Mouse (Mus musculus): ENCODE measurements around the gene Mrtfa. TPM values are rescaled to one million over a fixed set of nuclear protein-coding genes. Genes with fewer than 3 reads are reported as not detected.

Mrtfa gene
- polyA plus RNA-seq, 1 experiment from 2014 or later = 25.7 TPM

DNA sequence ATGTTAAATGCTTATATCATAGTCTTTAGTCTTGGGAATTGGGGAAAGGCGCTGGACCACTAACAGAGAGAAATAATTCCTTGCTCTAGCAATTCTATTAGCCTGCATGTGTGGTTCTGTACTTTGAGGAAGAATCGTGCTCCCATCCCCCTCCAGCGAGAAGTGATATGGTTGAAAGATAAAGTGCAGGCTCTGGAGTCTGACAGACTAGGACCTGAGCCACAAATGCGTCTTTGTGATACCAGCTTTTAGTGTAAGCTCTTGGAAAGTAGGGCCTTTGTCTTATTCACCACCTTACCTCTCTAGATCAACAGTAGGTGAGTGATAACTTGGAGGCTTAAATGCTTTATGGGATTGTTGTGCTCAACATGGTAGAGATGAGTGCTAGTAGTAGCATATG lies 209.4 kb downstream of the Mrtfa start:
- ATAC-seq (ENCODE audit: low FRiP score) = no peak
- WGBS = 91% methylated on average over 4 of the region's 4 CpGs
- Histone ChIP-seq H3K4me2 (no peak overlapping the region), H3K4me1 (peaks cover 9% of the 10 kb centered on the region), H3K27ac (no peak overlapping the region), H3K9ac (no peak overlapping the region), H3K9me3 (no peaks in the 10 kb centered on the region), H3K36me3 (replicated peaks) (no peaks in the 10 kb centered on the region), H3K27me3 (no peaks in the 10 kb centered on the region), H3K4me3 (replicated peaks) (no peak overlapping the region)

- no peak overlapping the region for H3K4me3 ChIP-seq (replicated peaks)
- H3K27me3 ChIP-seq = no peaks in the 10 kb centered on the region
- H3K27ac ChIP-seq = no peak overlapping the region
- ATAC-seq (ENCODE audit: low FRiP score) = no peak
- peaks cover 9% of the 10 kb centered on the region for H3K4me1 ChIP-seq
- no peak overlapping the region for H3K9ac ChIP-seq
- H3K36me3 ChIP-seq (replicated peaks) = no peaks in the 10 kb centered on the region
- no peak overlapping the region for H3K4me2 ChIP-seq
- H3K9me3 ChIP-seq = no peaks in the 10 kb centered on the region
- 91% methylated on average over 4 of the region's 4 CpGs for WGBS
These were observed 210.9 kb downstream of the Mrtfa start for GRCm38 (mm10) chr15:80979611-80980010.

GRCm38 (mm10) chr15:80977620-80978334 lies 212.8 kb downstream of the Mrtfa start, which contains the start of gene Sgsm3:
TSS of gene Sgsm3 (plus strand) at chr15:80977765.
- H3K4me1 ChIP-seq = peaks cover 9% of the 10 kb centered on the region
- no peaks in the 10 kb centered on the region for H3K36me3 ChIP-seq (replicated peaks)
- H3K4me2 ChIP-seq = peak within 1 kb of the TSS; percentile 78
- peak within 1 kb of the TSS; percentile 75 for H3K9ac ChIP-seq
- peak; percentile 95 for ATAC-seq (ENCODE audit: low FRiP score)
- no peaks in the 10 kb centered on the region for H3K9me3 ChIP-seq
- H3K4me3 ChIP-seq (replicated peaks) = peak within 1 kb of the TSS; percentile 88
- no peaks in the 10 kb centered on the region for H3K27me3 ChIP-seq
- H3K27ac ChIP-seq = peak within 1 kb of the TSS; percentile 56; the same call in 1 of the 2 replicates
- under 1% methylated on average over 47 of the region's 67 CpGs for whole genome bisulfite sequencing

DNA sequence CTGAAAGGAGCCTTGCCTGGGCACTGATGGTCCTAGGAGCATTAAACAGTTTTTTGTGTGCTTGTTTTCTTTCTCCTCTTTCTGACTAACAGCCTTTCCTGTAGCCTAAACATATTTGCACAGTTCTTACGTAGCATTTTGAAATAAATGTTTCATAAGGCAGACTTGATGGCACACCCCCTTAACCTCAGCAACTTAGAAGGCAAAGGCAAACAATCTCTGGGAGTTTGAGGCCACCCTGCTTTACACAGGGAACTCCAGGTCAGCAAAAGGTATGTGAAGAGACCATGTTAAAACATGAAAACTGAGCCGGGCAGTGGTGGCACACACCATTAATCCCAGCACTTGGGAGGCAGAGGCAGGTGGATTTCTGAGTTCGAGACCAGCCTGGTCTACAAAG lies 214.9 kb downstream of the Mrtfa start:
- Histone ChIP-seq H3K27ac (no peak overlapping the region), H3K4me3 (replicated peaks) (no peak overlapping the region), H3K4me1 (peaks cover 9% of the 10 kb centered on the region), H3K36me3 (replicated peaks) (no peaks in the 10 kb centered on the region), H3K9me3 (no peaks in the 10 kb centered on the region), H3K27me3 (no peaks in the 10 kb centered on the region), H3K9ac (no peak overlapping the region), H3K4me2 (no peak overlapping the region)
- WGBS = 88% methylated on average over 3 of the region's 3 CpGs
- ATAC-seq (ENCODE audit: low FRiP score) = no peak

- Histone ChIP-seq H3K4me3 (replicated peaks) (no peak overlapping the region), H3K9ac (no peak overlapping the region), H3K36me3 (replicated peaks) (peaks cover 13% of the 10 kb centered on the region), H3K4me2 (no peak overlapping the region), H3K4me1 (peaks cover 9% of the 10 kb centered on the region), H3K27me3 (no peaks in the 10 kb centered on the region), H3K9me3 (no peaks in the 10 kb centered on the region), H3K27ac (no peak overlapping the region)
- 64% methylated on average over 5 of the region's 5 CpGs for WGBS
- no peak for ATAC-seq (ENCODE audit: low FRiP score)
These were observed 216.2 kb downstream of the Mrtfa start for GRCm38 (mm10) chr15:80974311-80974710.

GRCm38 (mm10) chr15:80969371-80969770 lies 221.2 kb downstream of the Mrtfa start:
- Histone ChIP-seq H3K36me3 (replicated peaks) (peaks cover 56% of the 10 kb centered on the region), H3K9ac (no peak overlapping the region), H3K27ac (no peak overlapping the region), H3K9me3 (no peaks in the 10 kb centered on the region), H3K4me3 (replicated peaks) (no peak overlapping the region), H3K4me1 (no peaks in the 10 kb centered on the region), H3K4me2 (no peak overlapping the region), H3K27me3 (no peaks in the 10 kb centered on the region)
- ATAC-seq (ENCODE audit: low FRiP score) = no peak
- 89% methylated on average over 1 of the region's 1 CpGs for WGBS

Other genes with a start within 250 kb of the Mrtfa start
- 140 and 160 TPM in 2 replicates for gene Adsl, start 242.3 kb downstream of the Mrtfa start, polyA plus RNA-seq (2016; fragmentation: Nextera tagmentation; extraction: Ambion mirVana)
- 35.5 and 42.4 TPM in 2 replicates for gene Sgsm3, start 213.0 kb downstream of the Mrtfa start, polyA plus RNA-seq (2016; fragmentation: Nextera tagmentation; extraction: Ambion mirVana)
- 0.36 and 0.72 TPM in 2 replicates for gene Mchr1, start 44.7 kb upstream of the Mrtfa start, polyA plus RNA-seq (2016; fragmentation: Nextera tagmentation; extraction: Ambion mirVana)
- 104 and 108 TPM in 2 replicates for gene Slc25a17, start 170.1 kb upstream of the Mrtfa start, polyA plus RNA-seq (2016; fragmentation: Nextera tagmentation; extraction: Ambion mirVana)
- 218 and 219 TPM in 2 replicates for gene St13, start 209.3 kb upstream of the Mrtfa start, polyA plus RNA-seq (2016; fragmentation: Nextera tagmentation; extraction: Ambion mirVana)
- gene Xpnpep3, start 209.4 kb upstream of the Mrtfa start, polyA plus RNA-seq (2016; fragmentation: Nextera tagmentation; extraction: Ambion mirVana) = 11.5 and 11.9 TPM in 2 replicates
- gene Dnajb7, start 217.5 kb upstream of the Mrtfa start, polyA plus RNA-seq (2016; fragmentation: Nextera tagmentation; extraction: Ambion mirVana) = 1.7 and 2.4 TPM in 2 replicates

All from forebrain, embryonic 12.5 days (tissue).